Mouse (Mus musculus): Measurements from ENCODE around the gene Frmpd1. TPM values are rescaled to one million over a fixed set of nuclear protein-coding genes. Genes with fewer than 3 reads are reported as not detected.

The Frmpd1 gene
- total and polyA plus RNA-seq, 3 experiments = 0.23 to 0.47 TPM; not detected in 1

- DNase-seq (ENCODE audit: low read depth, low spot score) = peak; percentile 90
- no peaks in the 10 kb centered on the region; a peak in 1 of 4 replicates for H3K36me3 ChIP-seq (ENCODE audit: control insufficient read depth in 1 of 2, insufficient read depth in 2 of 2, low read length in 2 of 2)
- H3K27ac ChIP-seq (ENCODE audit: control insufficient read depth, low read depth, low read length) = no peak within 1 kb of the TSS
- no peaks in the 10 kb centered on the region for H3K27me3 ChIP-seq (ENCODE audit: control insufficient read depth in 1 of 2, insufficient read depth in 2 of 2, low read length in 2 of 2)
- H3K79me2 ChIP-seq (ENCODE audit: control insufficient read depth, insufficient read depth, low read length, poor library complexity) = no peaks in the 10 kb centered on the region; the same call in 1 of the 2 replicates
- no peaks in the 10 kb centered on the region for H3K4me1 ChIP-seq (ENCODE audit: control insufficient read depth in 1 of 2, insufficient read depth in 2 of 2, low read length in 2 of 2)
- H3K9ac ChIP-seq (ENCODE audit: control insufficient read depth, low read depth, low read length, poor library complexity, severe bottlenecking) = peak within 1 kb of the TSS; percentile 73
- no peaks in the 10 kb centered on the region for H3K9me3 ChIP-seq (replicated peaks; ENCODE audit: insufficient read depth, low read length)
- peak within 1 kb of the TSS; percentile 95 for H3K4me3 ChIP-seq (ENCODE audit: control insufficient read depth in 1 of 2, insufficient read depth in 1 of 2, low read depth in 2 of 2, low read length in 2 of 2)
- TF ChIP-seq SIN3A (IDR thresholded peaks at IDR 0.05; ENCODE audit: low read length) (peak; percentile 87), CTCF (IDR thresholded peaks at IDR 0.05 in 2 of 3, conservative IDR thresholded peaks at IDR 0.05 in 1 of 3; ENCODE audit: control insufficient read depth in 1 of 3, insufficient read depth in 1 of 3, low read depth in 2 of 3, low read length in 3 of 3, poor library complexity in 1 of 3, severe bottlenecking in 1 of 3) (no peak), MAFK (IDR thresholded peaks at IDR 0.05; ENCODE audit: borderline replicate concordance, low read depth, low read length) (no peak), TBP (IDR thresholded peaks at IDR 0.05; ENCODE audit: low read depth, low read length) (peak; percentile 66; the same call in 1 of the 2 replicates), POLR2AphosphoS5 (IDR thresholded peaks at IDR 0.05; ENCODE audit: borderline replicate concordance, low read depth, low read length) (no peak), GABPA (IDR thresholded peaks at IDR 0.05; ENCODE audit: low read depth, low read length) (no peak), TCF12 (IDR thresholded peaks at IDR 0.05; ENCODE audit: low read depth, low read length) (no peak), CHD2 (IDR thresholded peaks at IDR 0.05; ENCODE audit: low read length) (no peak), POLR2AphosphoS2 (IDR thresholded peaks at IDR 0.05; ENCODE audit: low read length) (no peak), EP300 (IDR thresholded peaks at IDR 0.05; ENCODE audit: low read depth in 1 of 2, low read length in 2 of 2) (no peak), MYC (IDR thresholded peaks at IDR 0.05; ENCODE audit: low read depth, low read length) (peak; percentile 30; the same call in 1 of the 2 replicates), BHLHE40 (IDR thresholded peaks at IDR 0.05; ENCODE audit: borderline replicate concordance, low read depth, low read length) (no peak), NRF1 (IDR thresholded peaks at IDR 0.05; ENCODE audit: insufficient read depth, low read depth, low read length, poor library complexity, severe bottlenecking) (no peak), ZMIZ1 (IDR thresholded peaks at IDR 0.05; ENCODE audit: low read depth, low read length) (no peak), RAD21 (IDR thresholded peaks at IDR 0.05; ENCODE audit: low read depth, low read length) (no peak), MXI1 (IDR thresholded peaks at IDR 0.05; ENCODE audit: low read depth, low read length) (0 out of 2 replicates have a peak, but pooled peaks have one; percentile 32), ETS1 (IDR thresholded peaks at IDR 0.05; ENCODE audit: low read depth, low read length) (no peak), USF2 (IDR thresholded peaks at IDR 0.05; ENCODE audit: borderline replicate concordance in 1 of 2, insufficient read depth in 1 of 2, low read depth in 1 of 2, low read length in 2 of 2) (no peak), KAT2A (conservative IDR thresholded peaks at IDR 0.05; ENCODE audit: low read depth, low read length) (peak; percentile 87), RCOR1 (IDR thresholded peaks at IDR 0.05; ENCODE audit: low read depth, low read length) (0 out of 2 replicates have a peak, but pooled peaks have one; percentile 13), SMC3 (IDR thresholded peaks at IDR 0.05; ENCODE audit: low read depth, low read length) (no peak), CHD1 (IDR thresholded peaks at IDR 0.05; ENCODE audit: low read depth, low read length) (no peak), ZKSCAN1 (IDR thresholded peaks at IDR 0.05; ENCODE audit: low read depth, low read length) (no peak), MAX (IDR thresholded peaks at IDR 0.05; ENCODE audit: low read length) (no peak), ZNF384 (IDR thresholded peaks at IDR 0.05; ENCODE audit: low read depth, low read length) (no peak), MAZ (IDR thresholded peaks at IDR 0.05; ENCODE audit: low read depth, low read length) (no peak), E2F4 (IDR thresholded peaks at IDR 0.05; ENCODE audit: borderline replicate concordance, low read depth, low read length) (no peak), MEF2A (IDR thresholded peaks at IDR 0.05; ENCODE audit: extremely low read depth, insufficient replicate concordance, low read depth, low read length, poor library complexity, severe bottlenecking) (no peak), NELFE (IDR thresholded peaks at IDR 0.05; ENCODE audit: low read depth, low read length) (peak; percentile 50), JUND (IDR thresholded peaks at IDR 0.05; ENCODE audit: low read depth, low read length) (no peak), ELF1 (IDR thresholded peaks at IDR 0.05; ENCODE audit: low read depth, low read length) (peak; percentile 98), MYB (IDR thresholded peaks at IDR 0.05; ENCODE audit: low read depth, low read length) (0 out of 2 replicates have a peak, but pooled peaks have one; percentile 32), TAL1 (IDR thresholded peaks at IDR 0.05; ENCODE audit: low read length) (no peak), USF1 (IDR thresholded peaks at IDR 0.05; ENCODE audit: low read depth, low read length) (no peak), UBTF (IDR thresholded peaks at IDR 0.05; ENCODE audit: borderline replicate concordance, insufficient read depth, low read depth, low read length) (no peak)
Observed at GRCm38 (mm10) chr4:45296662-45297564, 112.2 kb downstream of the Frmpd1 start, which contains the start of gene Trmt10b. Gene Trmt10b, plus strand, starts transcription at chr4:45297127.

Measured in MEL (cell line).